Mouse (Mus musculus) ES-E14 (cell line): ENCODE measurements around the gene Lrrc46. TPM values are rescaled to one million over a fixed set of nuclear protein-coding genes. Genes with fewer than 3 reads are reported as not detected.

ENCODE experiments used
- DNase-seq: peaks from one replicate; pipeline ENCODE4 v3.0.0-alpha.2; 2013; ENCODE audit warnings: low read depth, low spot score
- H3K27ac ChIP-seq: 2 replicates; pipeline ENCODE4 v1.5.1; 2012; ENCODE audit warnings: low read depth, mild to moderate bottlenecking, low read length, moderate library complexity, mixed read lengths; ENCODE audit not compliant: poor library complexity, insufficient read depth, severe bottlenecking
- H3K36me3 ChIP-seq: 2 replicates; pipeline ENCODE4 v1.6.1; 2012; ENCODE audit warnings: mild to moderate bottlenecking, low read length, moderate library complexity, mixed read lengths; ENCODE audit not compliant: control insufficient read depth, poor library complexity, insufficient read depth, severe bottlenecking
- H3K4me1 ChIP-seq, 2 experiments: fragments of 150-350 bp in 1 of 2; sonication (generic) in 1 of 2; 2 replicates each; pipeline ENCODE4 v1.6.1; 2012; ENCODE audit warnings: low read length in 2 of 2, mild to moderate bottlenecking in 1 of 2, mixed read lengths in 1 of 2; ENCODE audit not compliant: control insufficient read depth in 2 of 2, insufficient read depth in 2 of 2, poor library complexity in 1 of 2
- H3K4me3 ChIP-seq, 2 experiments: fragments of 150-350 bp in 1 of 2; sonication (generic) in 1 of 2; 2 replicates each; pipeline ENCODE4 v1.5.1; 2012; ENCODE audit warnings: low read length in 2 of 2, low read depth in 1 of 2, mild to moderate bottlenecking in 1 of 2, mixed read lengths in 1 of 2; ENCODE audit not compliant: insufficient read depth in 1 of 2, poor library complexity in 1 of 2, severe bottlenecking in 1 of 2
- H3K9ac ChIP-seq: 2 replicates; pipeline ENCODE4 v1.6.1; 2012; ENCODE audit warnings: low read depth, mild to moderate bottlenecking, low read length, mixed read lengths; ENCODE audit not compliant: poor library complexity, insufficient read depth, severe bottlenecking
- H3K9me3 ChIP-seq: fragments of 150-350 bp; sonication (generic); 2 replicates; pipeline ENCODE4 v1.6.1; 2012; ENCODE audit warnings: low read depth, mild to moderate bottlenecking, low read length; ENCODE audit not compliant: control insufficient read depth, insufficient read depth
- CHD2 ChIP-seq: IDR thresholded peaks from 2 replicates; pipeline ENCODE4 v1.6.1; 2014; ENCODE audit warnings: mild to moderate bottlenecking, low read depth, low read length, inconsistent platforms
- HCFC1 ChIP-seq: IDR thresholded peaks from 2 replicates; pipeline ENCODE4 v1.6.1; 2012; ENCODE audit warnings: low read length, inconsistent platforms, borderline replicate concordance; ENCODE audit not compliant: insufficient read depth
- MAFK ChIP-seq: IDR thresholded peaks from 2 replicates; pipeline ENCODE4 v1.6.1; 2014; ENCODE audit warnings: mild to moderate bottlenecking, low read depth, low read length, inconsistent platforms; ENCODE audit not compliant: insufficient read depth
- ZC3H11A ChIP-seq: IDR thresholded peaks from 2 replicates; pipeline ENCODE4 v1.6.1; 2012; ENCODE audit warnings: low read depth, mild to moderate bottlenecking, inconsistent platforms, low read length, borderline replicate concordance
- ZNF384 ChIP-seq: IDR thresholded peaks from 2 replicates; pipeline ENCODE4 v1.6.1; 2012; ENCODE audit warnings: low read depth, low read length, inconsistent platforms
- in situ Hi-C, 2 experiments: fragments of 600-800 bp; cut with MboI; formaldehyde crosslinking; loops; one replicate each; pipeline ENCODE4 v1.15.1; 2025; ENCODE audit warnings: low sequenced_read_pairs in 2 of 2, inconsistent platforms in 1 of 2; ENCODE audit not compliant: unreplicated experiment in 2 of 2
- total RNA-seq: library from RNA; depleted of rRNA; stranded (reverse); fragments of 300-350 nt; gene quantifications from 2 replicates; pipeline ENCODE4 v1.2.3, GENCODE M21; 2012

Gene Lrrc46
- total RNA-seq, 1 experiment = 0.54 TPM

GRCm38 (mm10) chr11:97082977-97083376, 41.8 kb upstream of the Lrrc46 start:
- Histone ChIP-seq H3K9ac (no peak overlapping the region), H3K4me3 (no peak overlapping the region), H3K9me3 (no peaks in the 10 kb centered on the region), H3K36me3 (no peaks in the 10 kb centered on the region), H3K4me1 (peaks cover 3 to 10% of the 10 kb centered on the region in 2 experiments; a peak in 3 of 4 replicates), H3K27ac (no peak overlapping the region)
- TF ChIP-seq ZC3H11A (no peak; the same call in 1 of the 2 replicates), HCFC1 (no peak), CHD2 (no peak), ZNF384 (no peak), MAFK (no peak)
- in situ Hi-C loops = no loop called here
- DNase-seq = peak; percentile 50

GRCm38 (mm10) chr11:97080291-97080690, 39.1 kb upstream of the Lrrc46 start:
- no peak for DNase-seq
- no peak overlapping the region for H3K9ac ChIP-seq
- H3K4me3 ChIP-seq = no peak overlapping the region
- H3K27ac ChIP-seq = no peak overlapping the region
- H3K9me3 ChIP-seq = no peaks in the 10 kb centered on the region
- in situ Hi-C loops = no loop called here
- no peaks in the 10 kb centered on the region for H3K36me3 ChIP-seq
- peaks cover 3 to 10% of the 10 kb centered on the region in 2 experiments; a peak in 3 of 4 replicates for H3K4me1 ChIP-seq
- TF ChIP-seq ZNF384 (no peak), HCFC1 (no peak), ZC3H11A (no peak), MAFK (no peak), CHD2 (no peak)

GRCm38 (mm10) chr11:97078751-97079150, 37.5 kb upstream of the Lrrc46 start:
- no peak overlapping the region for H3K9ac ChIP-seq
- no peak for TF ChIP-seq HCFC1
- TF ChIP-seq MAFK = no peak
- no peak for TF ChIP-seq ZC3H11A
- TF ChIP-seq CHD2 = no peak
- no peak for TF ChIP-seq ZNF384
- H3K9me3 ChIP-seq = no peaks in the 10 kb centered on the region
- in situ Hi-C loops = no loop called here
- peaks cover 0 to 2% of the 10 kb centered on the region in 2 experiments; a peak in 1 of 4 replicates for H3K4me1 ChIP-seq
- DNase-seq = peak; percentile 60
- no peak overlapping the region for H3K4me3 ChIP-seq
- H3K27ac ChIP-seq = no peak overlapping the region
- no peaks in the 10 kb centered on the region for H3K36me3 ChIP-seq

DNA sequence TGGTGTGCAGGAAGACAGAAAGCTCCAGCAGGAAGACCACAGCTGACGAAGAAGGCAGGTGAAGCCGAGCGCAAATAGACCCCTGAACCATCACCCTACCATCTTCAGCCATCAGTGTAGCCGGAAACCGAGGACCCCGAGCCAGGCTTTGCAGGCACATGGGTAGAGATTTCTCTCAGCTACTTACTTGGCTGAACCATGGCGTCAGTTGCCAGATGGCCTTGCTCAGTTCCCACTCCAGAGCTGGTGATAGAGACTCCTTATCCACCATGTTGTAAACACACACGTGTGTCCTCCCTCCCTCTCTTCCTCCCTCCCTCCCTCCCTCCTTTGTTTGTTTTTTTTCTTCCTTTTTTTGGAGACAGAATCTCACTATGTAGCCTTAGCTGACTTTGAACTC, 33.0 kb upstream of the Lrrc46 start:
- Histone ChIP-seq H3K27ac (no peak overlapping the region), H3K4me1 (no peaks in the 10 kb centered on the region), H3K4me3 (no peak overlapping the region), H3K36me3 (no peaks in the 10 kb centered on the region), H3K9ac (no peak overlapping the region), H3K9me3 (no peaks in the 10 kb centered on the region)
- DNase-seq = no peak
- in situ Hi-C loops = no loop called here
- TF ChIP-seq HCFC1 (no peak), MAFK (no peak), ZC3H11A (no peak), CHD2 (no peak), ZNF384 (no peak)

GRCm38 (mm10) chr11:97072533-97072932, 31.3 kb upstream of the Lrrc46 start:
- no peak for TF ChIP-seq MAFK
- TF ChIP-seq ZNF384 = no peak
- no peak for TF ChIP-seq HCFC1
- TF ChIP-seq ZC3H11A = peak; percentile 38; the same call in 1 of the 2 replicates
- TF ChIP-seq CHD2 = no peak
- Histone ChIP-seq H3K4me3 (no peak overlapping the region), H3K4me1 (peaks cover 0 to 4% of the 10 kb centered on the region in 2 experiments; a peak in 1 of 4 replicates), H3K9ac (no peak overlapping the region), H3K9me3 (no peaks in the 10 kb centered on the region), H3K36me3 (peaks cover 8% of the 10 kb centered on the region; the same call in 1 of the 2 replicates), H3K27ac (no peak overlapping the region)
- peak; percentile 73 for DNase-seq
- in situ Hi-C loops = no loop called here
